In genomic region chrX:18165121-18165520, GRCm38 (mm10) we compare ENCODE assay signal across 12 mouse cellular contexts. TPM values are rescaled to one million over a fixed set of nuclear protein-coding genes. Genes with fewer than 3 reads are reported as not detected.
DNase-seq lines count a peak whose midpoint lies in the region; ATAC-seq and TF ChIP-seq lines count a peak whose summit lies in the region.
"Had no signal": no experiment of that assay in that cellular context is flagged by ENCODE, and none has a peak within 500 bp of the region (broad histone marks: within the 10 kb centered on the region; RNA-seq: fewer than 3 reads in every experiment).

No protein-coding gene starts in this region.

- WGBS in kidney, postnatal 0 days = 75% methylated on average over 2 of the region's 2 CpGs
- WGBS in embryonic facial prominence, embryonic 14.5 days = 69% methylated on average over 2 of the region's 2 CpGs
- WGBS in hindbrain, postnatal 0 days = 70% methylated on average over 2 of the region's 2 CpGs
- 63% methylated on average over 2 of the region's 2 CpGs for WGBS in midbrain, postnatal 0 days

- no peak overlapping the region for H3K9ac ChIP-seq in kidney, postnatal 0 days (ENCODE audit: low read depth, low read length)
- no peak overlapping the region for H3K9ac ChIP-seq in embryonic facial prominence, embryonic 14.5 days (ENCODE audit: low read depth, low read length)
- H3K9ac ChIP-seq in hindbrain, postnatal 0 days (replicated peaks; ENCODE audit: low read length) = no peak overlapping the region
- no peak overlapping the region for H3K9ac ChIP-seq in midbrain, postnatal 0 days (replicated peaks; ENCODE audit: low read length, poor library complexity, severe bottlenecking)

- H3K4me1 ChIP-seq in kidney, postnatal 0 days (replicated peaks; ENCODE audit: insufficient read depth, low read length) = no peaks in the 10 kb centered on the region
- no peaks in the 10 kb centered on the region for H3K4me1 ChIP-seq in embryonic facial prominence, embryonic 14.5 days (ENCODE audit: control insufficient read depth, insufficient read depth, low read length)
- no peaks in the 10 kb centered on the region for H3K4me1 ChIP-seq in hindbrain, postnatal 0 days (ENCODE audit: insufficient read depth, low read length)
- no peaks in the 10 kb centered on the region for H3K4me1 ChIP-seq in midbrain, postnatal 0 days (ENCODE audit: insufficient read depth, low read length)

- H3K9me3 ChIP-seq in kidney, postnatal 0 days (replicated peaks; ENCODE audit: low read length) = no peaks in the 10 kb centered on the region
- no peaks in the 10 kb centered on the region for H3K9me3 ChIP-seq in embryonic facial prominence, embryonic 14.5 days (ENCODE audit: control insufficient read depth, low read length)
- H3K9me3 ChIP-seq in hindbrain, postnatal 0 days (ENCODE audit: low read length) = no peaks in the 10 kb centered on the region
- no peaks in the 10 kb centered on the region for H3K9me3 ChIP-seq in midbrain, postnatal 0 days (ENCODE audit: low read length)

- no peaks in the 10 kb centered on the region for H3K27me3 ChIP-seq in kidney, postnatal 0 days (ENCODE audit: insufficient read depth, low read length)
- no peaks in the 10 kb centered on the region for H3K27me3 ChIP-seq in embryonic facial prominence, embryonic 14.5 days (replicated peaks; ENCODE audit: control insufficient read depth, insufficient read depth, low read length)
- no peaks in the 10 kb centered on the region for H3K27me3 ChIP-seq in hindbrain, postnatal 0 days (ENCODE audit: insufficient read depth, low read length)
- no peaks in the 10 kb centered on the region for H3K27me3 ChIP-seq in midbrain, postnatal 0 days (ENCODE audit: insufficient read depth, low read length)

- no peak overlapping the region for H3K27ac ChIP-seq in kidney, postnatal 0 days
- H3K27ac ChIP-seq in embryonic facial prominence, embryonic 14.5 days (replicated peaks; ENCODE audit: low read depth, low read length) = no peak overlapping the region
- no peak overlapping the region for H3K27ac ChIP-seq in hindbrain, postnatal 0 days
- no peak overlapping the region for H3K27ac ChIP-seq in midbrain, postnatal 0 days (ENCODE audit: low read depth, low read length)

- H3K36me3 ChIP-seq in kidney, postnatal 0 days (ENCODE audit: insufficient read depth, low read length) = no peaks in the 10 kb centered on the region
- no peaks in the 10 kb centered on the region for H3K36me3 ChIP-seq in embryonic facial prominence, embryonic 14.5 days (ENCODE audit: control insufficient read depth, insufficient read depth, low read length)
- no peaks in the 10 kb centered on the region for H3K36me3 ChIP-seq in hindbrain, postnatal 0 days (ENCODE audit: insufficient read depth, low read length)
- no peaks in the 10 kb centered on the region for H3K36me3 ChIP-seq in midbrain, postnatal 0 days (ENCODE audit: insufficient read depth, low read length)

- no peak for TF ChIP-seq CTCF in kidney, postnatal 0 days (IDR thresholded peaks at IDR 0.05; ENCODE audit: low read depth)
- no peak for TF ChIP-seq CTCF in hindbrain, postnatal 0 days (IDR thresholded peaks at IDR 0.05; ENCODE audit: low read depth)
- TF ChIP-seq CTCF in midbrain, postnatal 0 days (IDR thresholded peaks at IDR 0.05) = no peak

- H3K4me2 ChIP-seq in kidney, postnatal 0 days (ENCODE audit: low read length) = peak overlapping the region; percentile 58
- H3K4me2 ChIP-seq in embryonic facial prominence, embryonic 14.5 days (ENCODE audit: low read depth, low read length) = peak overlapping the region; percentile 58; the same call in 1 of the 2 replicates
- peak overlapping the region; percentile 64 for H3K4me2 ChIP-seq in hindbrain, postnatal 0 days (ENCODE audit: low read depth, low read length)
- peak overlapping the region; percentile 65; the same call in 1 of the 2 replicates for H3K4me2 ChIP-seq in midbrain, postnatal 0 days (ENCODE audit: low read depth, low read length, poor library complexity, severe bottlenecking)

- H3K4me3 ChIP-seq in kidney, postnatal 0 days (replicated peaks; ENCODE audit: low read depth, low read length) = peak overlapping the region; percentile 82; the same call in 1 of the 2 replicates
- H3K4me3 ChIP-seq in embryonic facial prominence, embryonic 14.5 days (ENCODE audit: low read depth, low read length) = peak overlapping the region; percentile 75
- H3K4me3 ChIP-seq in hindbrain, postnatal 0 days (ENCODE audit: low read length) = peak overlapping the region; percentile 84
- H3K4me3 ChIP-seq in midbrain, postnatal 0 days (ENCODE audit: low read depth, low read length) = no peak overlapping the region; the same call in 1 of the 2 replicates

- no peak for ATAC-seq in kidney, postnatal 0 days (replicated peaks; ENCODE audit: low FRiP score, low read depth)
- no peak for ATAC-seq in embryonic facial prominence, embryonic 14.5 days (ENCODE audit: low read depth)
- no peak for ATAC-seq in hindbrain, postnatal 0 days
- no peak for ATAC-seq in midbrain, postnatal 0 days (ENCODE audit: low FRiP score)
- ATAC-seq: inflammation-experienced regulatory T-cells, adult 6 months had no signal

- no peak for DNase-seq in kidney, postnatal 0 days (ENCODE audit: low spot score)
- DNase-seq in kidney, adult 11 months = no peak
- DNase-seq in embryonic facial prominence, embryonic 14.5 days (ENCODE audit: low spot score) = no peak
- no peak for DNase-seq in hindbrain, postnatal 0 days (ENCODE audit: low spot score)
- DNase-seq in midbrain, postnatal 0 days (ENCODE audit: low spot score) = no peak
- no peak for DNase-seq in adrenal gland, postnatal 10 days
- no peak for DNase-seq in layer of hippocampus, adult 18-20 months (ENCODE audit: low spot score in 2 of 2)
- DNase-seq: adrenal gland, postnatal 25 days; cerebellum, postnatal 25 days had no signal

RNA-seq across cellular contexts. Expression of gene Kdm6a, which starts 2.7 kb away (rescaled TPM):
- 14.0 and 15.3 TPM in 2 replicates for polyA plus RNA-seq in kidney, postnatal 0 days (2015; fragmentation: Nextera tagmentation; extraction: Ambion mirVana)
- polyA plus RNA-seq in embryonic facial prominence, embryonic 14.5 days (2014; fragmentation: Nextera tagmentation; extraction: Ambion mirVana) = 18.6 and 23.7 TPM in 2 replicates
- total RNA-seq in hindbrain, postnatal 0 days (2014; rRNA removed) = 35.8 and 43.1 TPM in 2 replicates
- 10.2 and 14.6 TPM in 2 replicates for polyA plus RNA-seq in hindbrain, postnatal 0 days (2015; fragmentation: Nextera tagmentation; extraction: Ambion mirVana)
- total RNA-seq in midbrain, postnatal 0 days (2014; rRNA removed) = 39.0 and 58.4 TPM in 2 replicates
- polyA plus RNA-seq in midbrain, postnatal 0 days (2015; fragmentation: Nextera tagmentation; extraction: Ambion mirVana) = 9.6 and 17.2 TPM in 2 replicates
- 10 to 100 TPM; 36.6 to 73.5 TPM for total RNA-seq in adrenal gland, postnatal 10 days (2021)
- 10 to 100 TPM; 37.5 to 69.9 TPM for total RNA-seq in layer of hippocampus, adult 18-20 months (2021)

RNA-seq across cellular contexts. Expression of gene Dusp21, which starts 19.5 kb away (rescaled TPM):
- polyA plus RNA-seq in kidney, postnatal 0 days (2015; fragmentation: Nextera tagmentation; extraction: Ambion mirVana) = not detected in 2 replicates
- not detected in 2 replicates for polyA plus RNA-seq in embryonic facial prominence, embryonic 14.5 days (2014; fragmentation: Nextera tagmentation; extraction: Ambion mirVana)
- not detected in 2 replicates for total RNA-seq in hindbrain, postnatal 0 days (2014; rRNA removed)
- not detected in 2 replicates for polyA plus RNA-seq in hindbrain, postnatal 0 days (2015; fragmentation: Nextera tagmentation; extraction: Ambion mirVana)
- total RNA-seq in midbrain, postnatal 0 days (2014; rRNA removed) = not detected in 2 replicates
- polyA plus RNA-seq in midbrain, postnatal 0 days (2015; fragmentation: Nextera tagmentation; extraction: Ambion mirVana) = not detected in 2 replicates
- not detected for total RNA-seq in adrenal gland, postnatal 10 days (2021)
- total RNA-seq in layer of hippocampus, adult 18-20 months (2021) = not detected
- total RNA-seq: adrenal gland, postnatal 25 days had no signal
- polyA plus RNA-seq: inflammation-experienced regulatory T-cells, adult 6 months; limb, embryonic 11.5 days; neural tube, embryonic 11.5 days had no signal
